ENCODE assay signal across 23 mouse cellular contexts in genomic region chr12:6580195-6580594, GRCm38 (mm10).
DNase-seq lines count a peak whose midpoint lies in the region; ATAC-seq lines count a peak whose summit lies in the region.
"Had no signal": no experiment of that assay in that cellular context is flagged by ENCODE, and none has a peak within 500 bp of the region (broad histone marks: within the 10 kb centered on the region; RNA-seq: fewer than 3 reads in every experiment).

No protein-coding gene starts in this region.

- ATAC-seq in frontal cortex, adult (ENCODE audit: low TSS enrichment): peak; percentile 94
- ATAC-seq: forebrain, embryonic 16.5 days; hindbrain, embryonic 16.5 days; Patski had no signal

- intact Hi-C loops in left cerebral cortex, postnatal 4 days (cut with DNase I): no loop called here
- intact Hi-C loops in left cerebral cortex, postnatal 14 days (cut with DNase I): loop anchor here (5.0 kb wide), 1 partner anchor 57 kb away; no protein-coding TSS in a partner anchor

- DNase-seq in frontal cortex, postnatal 14 days (ENCODE audit: low spot score in 2 of 2): no peak
- DNase-seq in left cerebral cortex, adult 11 months (ENCODE audit: low spot score): peak; percentile 50
- no peak for DNase-seq in left cerebral cortex, postnatal 4 days
- peak; percentile 79 for DNase-seq in brain, adult 2 months (ENCODE audit: low read depth, low spot score)
- peak; percentile 15 to 65 for DNase-seq in left cerebral cortex, postnatal 14 days (ENCODE audit: low spot score in 2 of 2)
- DNase-seq in cerebellum, postnatal 10 days: no peak
- DNase-seq in urinary bladder, adult 18-20 months (ENCODE audit: low spot score in 2 of 2): no peak
- DNase-seq: adrenal gland, postnatal 10 days; adrenal gland, postnatal 36 days; B cell, adult 2 months; cerebellum, adult 11 months; cerebellum, adult 2 months; cerebellum, adult 9-11 months; cerebellum, postnatal 36 days; embryo, embryonic 11 days; gastrocnemius, postnatal 25 days; heart, adult 18-20 months; heart, postnatal 10 days; heart, postnatal 36 days had no signal

Comparison
In these comparisons a context has a peak if more than half of its experiments do, and no peak if none do; other contexts are left out.
1. DNase-seq: peak in left cerebral cortex, adult 11 months (single experiment), brain, adult 2 months (single experiment) and left cerebral cortex, postnatal 14 days (2 of 2); none in frontal cortex, postnatal 14 days (0 of 2), left cerebral cortex, postnatal 4 days (single experiment), cerebellum, postnatal 10 days (0 of 2) and urinary bladder, adult 18-20 months (0 of 2).